Mouse (Mus musculus) spleen, postnatal 36 days (tissue): ENCODE measurements around the gene Gm6460.
"Not testable (repeated sequence)": the region's sequence is repeated elsewhere in the genome, so short reads cannot be mapped to it uniquely, and the experiment has no call there.

Experiments
- DNase-seq, 2 experiments: peaks; one replicate each; pipeline ENCODE4 v3.0.0; 2022; ENCODE audit warnings: low spot score in 2 of 2, mixed read lengths in 1 of 2

Gm6460 gene

DNA sequence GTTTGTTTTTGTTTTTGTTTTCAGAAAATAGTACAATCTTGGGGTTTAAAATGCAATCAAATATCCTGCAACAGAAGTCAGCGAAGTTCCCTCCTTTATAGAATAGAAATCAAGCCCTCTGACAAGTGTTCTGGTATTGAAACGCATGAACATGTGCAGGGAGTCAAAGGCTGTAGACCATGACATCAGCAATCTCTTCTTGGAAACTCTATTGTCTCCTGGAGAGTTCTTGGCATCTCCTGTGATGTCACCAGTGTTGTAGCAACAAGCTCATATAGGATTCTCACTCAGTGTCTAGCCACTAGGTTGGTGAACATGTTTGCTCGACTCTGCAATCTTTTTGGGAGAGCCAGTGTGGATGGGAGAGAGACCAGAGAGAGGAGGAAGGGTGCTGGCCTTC is at the start of gene Gm6460:
Gene Gm6460, plus strand, starts transcription at position 301 of the 400 bp plus-strand sequence.
- DNase-seq, result not testable (repeated sequence)
